Mouse (Mus musculus): Measurements from ENCODE around the gene Tas2r116.

Tas2r116 gene

DNA sequence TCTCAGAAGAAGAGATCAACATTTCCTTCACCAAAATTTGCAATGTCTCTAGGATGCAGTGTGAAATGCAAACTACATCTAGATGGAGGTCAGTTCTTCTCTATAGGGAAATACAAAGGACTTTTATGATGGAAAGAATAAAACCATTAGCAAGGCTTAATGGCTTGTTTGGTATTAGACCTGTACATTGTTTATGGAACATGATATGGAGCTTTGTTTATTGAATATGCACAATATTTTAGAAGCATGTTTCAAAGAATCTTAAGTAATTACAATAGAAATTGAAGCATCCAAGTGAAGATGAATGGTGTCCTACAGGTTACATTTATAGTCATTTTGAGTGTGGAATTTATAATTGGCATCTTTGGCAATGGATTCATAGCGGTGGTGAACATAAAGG is at the start of gene Tas2r116:
TSS of gene Tas2r116 (plus strand) at position 301 of the 400 bp plus-strand sequence.
- no peak for DNase-seq (ENCODE audit: low spot score in 2 of 2)

DNA sequence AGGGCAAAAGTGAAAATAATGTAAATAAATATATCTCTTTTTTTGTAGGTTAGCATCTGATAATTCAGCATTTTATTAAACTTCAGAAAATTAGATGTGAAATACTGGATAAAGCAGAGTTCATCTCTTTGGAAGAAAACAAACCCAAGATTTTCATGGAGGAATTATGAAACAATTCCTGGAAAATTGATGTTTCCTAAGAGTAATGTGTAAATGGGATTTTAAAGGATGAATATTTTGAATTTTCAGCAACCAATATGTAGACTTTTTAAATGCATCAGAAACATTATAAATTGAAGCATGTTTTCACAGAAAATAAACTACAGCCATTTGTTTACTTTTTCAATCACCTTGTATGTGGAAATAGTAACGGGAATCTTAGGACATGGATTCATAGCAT is 8.4 kb upstream of the Tas2r116 start, which contains the start of gene Tas2r123:
TSS of gene Tas2r123 (plus strand) at position 301 of the 400 bp plus-strand sequence.
- DNase-seq (ENCODE audit: low spot score in 2 of 2), result no peak

DNA sequence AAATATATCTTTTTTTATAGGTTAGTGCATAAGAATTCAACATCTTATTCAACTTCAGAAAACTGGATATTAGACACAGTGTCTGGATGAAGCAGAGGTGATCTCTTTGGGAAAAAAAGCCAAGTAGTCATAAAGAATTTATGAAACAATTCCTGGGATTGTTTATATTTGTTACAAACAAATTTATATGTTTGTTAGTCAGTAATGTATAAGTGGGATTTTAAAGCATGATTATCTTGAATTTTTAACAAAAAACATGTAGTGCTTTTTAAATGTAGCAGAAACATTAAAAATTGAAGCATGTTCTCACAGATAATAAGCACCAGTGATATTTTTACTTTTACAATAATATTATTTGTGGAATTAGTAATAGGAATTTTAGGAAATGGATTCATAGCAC is 12.5 kb downstream of the Tas2r116 start, which contains the start of gene Tas2r110:
TSS of gene Tas2r110 (plus strand) at position 301 of the 400 bp plus-strand sequence.
- DNase-seq (ENCODE audit: low spot score in 2 of 2), result no peak

DNA sequence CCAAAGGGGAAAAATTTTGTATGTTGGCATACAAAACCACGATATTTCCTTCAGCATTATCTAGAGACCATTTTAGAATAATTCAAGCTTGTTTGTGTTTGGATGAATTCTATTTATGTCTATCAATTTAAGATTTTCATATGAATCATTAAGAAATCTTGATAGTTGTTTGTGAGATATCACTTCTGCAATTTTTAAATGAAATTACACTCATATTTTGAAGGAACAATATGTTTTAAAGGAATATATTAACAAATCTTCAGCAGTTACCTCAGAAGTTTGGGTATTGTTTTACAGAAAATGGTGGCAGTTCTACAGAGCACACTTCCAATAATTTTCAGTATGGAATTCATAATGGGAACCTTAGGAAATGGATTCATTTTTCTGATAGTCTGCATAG is 37.5 kb downstream of the Tas2r116 start, which contains the start of gene Tas2r113:
TSS of gene Tas2r113 (plus strand) at position 301 of the 400 bp plus-strand sequence.
- no peak for DNase-seq (ENCODE audit: low spot score in 2 of 2)

Measured in urinary bladder, postnatal 36 days (tissue).